Mouse (Mus musculus) thymus, adult 2 months (tissue): ENCODE measurements around the gene Sdha.

ENCODE experiments used
- CTCF ChIP-seq: fragments of 200-500 bp; IDR thresholded peaks from 2 replicates; pipeline ENCODE4 v1.5.1; 2012; ENCODE audit warnings: mild to moderate bottlenecking, control low read depth, low read length, moderate library complexity, borderline replicate concordance; ENCODE audit not compliant: control insufficient read depth, poor library complexity, insufficient read depth; ENCODE audit errors: extremely low read depth
- POLR2A ChIP-seq: fragments of 200-500 bp; IDR thresholded peaks from 2 replicates; pipeline ENCODE4 v1.6.1; 2012; ENCODE audit warnings: mild to moderate bottlenecking, low read length, control low read depth, moderate library complexity; ENCODE audit not compliant: control insufficient read depth, poor library complexity, insufficient read depth; ENCODE audit errors: extremely low read depth

DNA sequence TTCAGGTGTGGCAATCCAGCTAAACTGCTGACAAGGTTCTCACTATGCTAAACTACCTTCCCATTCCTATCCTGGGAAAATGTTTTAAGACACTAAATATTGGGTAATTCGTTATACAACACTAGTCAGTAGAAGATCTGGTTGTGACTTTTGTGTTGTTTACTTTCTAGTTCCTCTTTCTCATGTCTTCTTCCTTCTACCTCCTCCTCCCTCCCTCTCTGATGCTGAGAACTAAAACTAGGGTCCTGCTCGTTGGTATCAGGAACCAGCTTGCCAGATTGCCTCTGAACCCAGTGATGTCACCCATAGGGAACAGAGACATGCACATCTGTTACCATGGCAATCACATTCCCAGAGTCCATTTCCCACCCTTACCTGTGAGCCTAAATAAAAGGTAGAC, 12.1 kb upstream of the Sdha start:
- TF ChIP-seq CTCF = no peak
- no peak for TF ChIP-seq POLR2A
